Mouse (Mus musculus) embryonic facial prominence, embryonic 12.5 days (tissue): Measurements from ENCODE around the gene Vps52. TPM values are rescaled to one million over a fixed set of nuclear protein-coding genes. Genes with fewer than 3 reads are reported as not detected.

Experiments used
- ATAC-seq: fragments of 200-750 bp; cut with Nextera tagmentation; 2 replicates; pipeline ENCODE4 v1.8.0; 2017; ENCODE audit not compliant: insufficient number of reproducible peaks, insufficient read depth, low FRiP score, low TSS enrichment
- H3K27ac ChIP-seq: fragments of 300-500 bp; sonication (generic); 2 replicates; pipeline ENCODE4 v1.5.1; 2016; ENCODE audit warnings: mild to moderate bottlenecking
- H3K27me3 ChIP-seq: fragments of 300-500 bp; sonication (generic); 2 replicates; pipeline ENCODE4 v1.6.1; 2016; ENCODE audit warnings: mild to moderate bottlenecking, moderate library complexity
- H3K36me3 ChIP-seq: fragments of 300-500 bp; sonication (generic); 2 replicates; pipeline ENCODE4 v1.6.1; 2016; ENCODE audit warnings: mild to moderate bottlenecking
- H3K4me1 ChIP-seq: fragments of 300-500 bp; sonication (generic); 2 replicates; pipeline ENCODE4 v1.6.1; 2016
- H3K4me2 ChIP-seq: fragments of 300-500 bp; sonication (generic); replicated peaks from 2 replicates; pipeline ENCODE4 v1.6.1; 2016; ENCODE audit warnings: mild to moderate bottlenecking, moderate library complexity
- H3K4me3 ChIP-seq: fragments of 300-500 bp; sonication (generic); 2 replicates; pipeline ENCODE4 v1.5.1; 2016; ENCODE audit warnings: mild to moderate bottlenecking
- H3K9ac ChIP-seq: fragments of 300-500 bp; sonication (generic); 2 replicates; pipeline ENCODE4 v1.6.1; 2016; ENCODE audit warnings: mild to moderate bottlenecking, moderate library complexity
- H3K9me3 ChIP-seq: fragments of 300-500 bp; sonication (generic); 2 replicates; pipeline ENCODE4 v1.6.1; 2016; ENCODE audit warnings: mild to moderate bottlenecking, moderate library complexity
- WGBS: fragments of 180-500 bp; shearing (Covaris S2); methylation state at CpG from one replicate; pipeline ENCODE4 v1.1.7; 2016; 5-methylcytosine and 5-hydroxymethylcytosine counted together
- polyA plus RNA-seq: library from polyadenylated mRNA; unstranded; fragments of >200 nt; fragmentation: Nextera tagmentation; extraction: Ambion mirVana; gene quantifications from 2 replicates; pipeline ENCODE4 v1.2.1, GENCODE M21; 2016

Vps52 gene
- polyA plus RNA-seq, 1 experiment from 2014 or later: 55.2 TPM

- no peaks in the 10 kb centered on the region for H3K27me3 ChIP-seq
- no peak overlapping the region for H3K27ac ChIP-seq
- no peak overlapping the region for H3K4me2 ChIP-seq
- no peak overlapping the region for H3K9ac ChIP-seq
- H3K36me3 ChIP-seq: peaks cover 81% of the 10 kb centered on the region
- H3K4me1 ChIP-seq: no peaks in the 10 kb centered on the region
- 91% methylated on average over 7 of the region's 7 CpGs for WGBS
- no peaks in the 10 kb centered on the region for H3K9me3 ChIP-seq
- no peak overlapping the region for H3K4me3 ChIP-seq
- no peak for ATAC-seq
Observed at GRCm38 (mm10) chr17:33962876-33963275, 7.3 kb downstream of the Vps52 start.

- ATAC-seq: no peak
- no peak overlapping the region for H3K27ac ChIP-seq
- H3K4me3 ChIP-seq: no peak overlapping the region
- no peaks in the 10 kb centered on the region for H3K27me3 ChIP-seq
- no peak overlapping the region for H3K4me2 ChIP-seq
- 90% methylated on average over 17 of the region's 17 CpGs for WGBS
- H3K9ac ChIP-seq: no peak overlapping the region
- peaks cover 60% of the 10 kb centered on the region for H3K36me3 ChIP-seq
- 0 out of 2 replicates have a peak, but pooled peaks cover 2% of the 10 kb centered on the region for H3K9me3 ChIP-seq
- H3K4me1 ChIP-seq: no peaks in the 10 kb centered on the region
Observed at GRCm38 (mm10) chr17:33965082-33965845, 9.7 kb downstream of the Vps52 start.

GRCm38 (mm10) chr17:33965846-33966550 lies 10.4 kb downstream of the Vps52 start:
- Histone ChIP-seq H3K4me2 (no peak overlapping the region), H3K27me3 (no peaks in the 10 kb centered on the region), H3K9ac (no peak overlapping the region), H3K4me1 (no peaks in the 10 kb centered on the region), H3K9me3 (0 out of 2 replicates have a peak, but pooled peaks cover 2% of the 10 kb centered on the region), H3K27ac (no peak overlapping the region), H3K36me3 (peaks cover 55% of the 10 kb centered on the region), H3K4me3 (no peak overlapping the region)
- 86% methylated on average over 16 of the region's 16 CpGs for WGBS
- no peak; the same call in 1 of the 2 replicates for ATAC-seq

GRCm38 (mm10) chr17:33968489-33968888 lies 12.9 kb downstream of the Vps52 start:
- WGBS: 3% methylated on average over 9 of the region's 9 CpGs
- Histone ChIP-seq H3K9me3 (0 out of 2 replicates have a peak, but pooled peaks cover 2% of the 10 kb centered on the region), H3K27ac (no peak overlapping the region), H3K4me1 (no peaks in the 10 kb centered on the region), H3K9ac (no peak overlapping the region), H3K4me3 (no peak overlapping the region), H3K27me3 (no peaks in the 10 kb centered on the region), H3K4me2 (no peak overlapping the region), H3K36me3 (peaks cover 30% of the 10 kb centered on the region)
- peak; percentile 11; the same call in 1 of the 2 replicates for ATAC-seq

GRCm38 (mm10) chr17:33968927-33969326 lies 13.3 kb downstream of the Vps52 start:
- ATAC-seq: no peak
- Histone ChIP-seq H3K4me2 (no peak overlapping the region), H3K4me1 (no peaks in the 10 kb centered on the region), H3K36me3 (peaks cover 26% of the 10 kb centered on the region), H3K4me3 (no peak overlapping the region), H3K9me3 (0 out of 2 replicates have a peak, but pooled peaks cover 2% of the 10 kb centered on the region), H3K27ac (no peak overlapping the region), H3K9ac (no peak overlapping the region), H3K27me3 (no peaks in the 10 kb centered on the region)
- whole genome bisulfite sequencing: 28% methylated on average over 5 of the region's 5 CpGs

GRCm38 (mm10) chr17:33969394-33969793 lies 13.8 kb downstream of the Vps52 start:
- H3K36me3 ChIP-seq: peaks cover 23% of the 10 kb centered on the region
- H3K4me3 ChIP-seq: no peak overlapping the region
- no peaks in the 10 kb centered on the region for H3K27me3 ChIP-seq
- H3K4me2 ChIP-seq: no peak overlapping the region
- no peaks in the 10 kb centered on the region for H3K4me1 ChIP-seq
- 75% methylated on average over 4 of the region's 4 CpGs for WGBS
- no peak overlapping the region for H3K27ac ChIP-seq
- no peak for ATAC-seq
- H3K9ac ChIP-seq: no peak overlapping the region
- 0 out of 2 replicates have a peak, but pooled peaks cover 2% of the 10 kb centered on the region for H3K9me3 ChIP-seq

- Histone ChIP-seq H3K4me3 (no peak overlapping the region), H3K36me3 (no peaks in the 10 kb centered on the region), H3K27ac (no peak overlapping the region), H3K4me2 (no peak overlapping the region), H3K9me3 (0 out of 2 replicates have a peak, but pooled peaks cover 2% of the 10 kb centered on the region), H3K9ac (no peak overlapping the region), H3K27me3 (peaks cover 19% of the 10 kb centered on the region), H3K4me1 (no peaks in the 10 kb centered on the region)
- no peak for ATAC-seq
- WGBS: 16% methylated on average over 1 of the region's 1 CpGs
Observed at GRCm38 (mm10) chr17:33972691-33973090, 17.1 kb downstream of the Vps52 start.

GRCm38 (mm10) chr17:33973572-33973971 lies 18.0 kb downstream of the Vps52 start:
- Histone ChIP-seq H3K27ac (no peak overlapping the region), H3K9ac (no peak overlapping the region), H3K4me1 (0 out of 2 replicates have a peak, but pooled peaks cover 4% of the 10 kb centered on the region), H3K36me3 (no peaks in the 10 kb centered on the region), H3K4me3 (no peak overlapping the region), H3K4me2 (no peak overlapping the region), H3K27me3 (peaks cover 28% of the 10 kb centered on the region), H3K9me3 (0 out of 2 replicates have a peak, but pooled peaks cover 2% of the 10 kb centered on the region)
- WGBS: 61% methylated on average over 3 of the region's 3 CpGs
- ATAC-seq: no peak

- 2% methylated on average over 57 of the region's 57 CpGs for WGBS
Observed at GRCm38 (mm10) chr17:33977861-33978557, 22.4 kb downstream of the Vps52 start.

GRCm38 (mm10) chr17:33978631-33979031 lies 23.0 kb downstream of the Vps52 start:
- ATAC-seq: peak; percentile 36; the same call in 1 of the 2 replicates
- Histone ChIP-seq H3K9me3 (no peaks in the 10 kb centered on the region), H3K36me3 (no peaks in the 10 kb centered on the region), H3K4me3 (peak overlapping the region; percentile 34), H3K27ac (no peak overlapping the region), H3K4me1 (peaks cover 10% of the 10 kb centered on the region), H3K4me2 (peak overlapping the region; percentile 53), H3K27me3 (peaks cover 49% of the 10 kb centered on the region), H3K9ac (peak overlapping the region; percentile 36; the same call in 1 of the 2 replicates)
- WGBS: 0% methylated on average over 17 of the region's 17 CpGs

More at GRCm38 (mm10) chr17:33977861-33978557, 22.4 kb downstream of the Vps52 start:
- Histone ChIP-seq H3K4me2 (peak overlapping the region; percentile 53), H3K36me3 (no peaks in the 10 kb centered on the region), H3K9ac (peak overlapping the region; percentile 36), H3K4me1 (peaks cover 10% of the 10 kb centered on the region), H3K27ac (no peak overlapping the region), H3K9me3 (no peaks in the 10 kb centered on the region), H3K27me3 (peaks cover 49% of the 10 kb centered on the region), H3K4me3 (peak overlapping the region; percentile 34)
- no peak for ATAC-seq

GRCm38 (mm10) chr17:33979512-33980050 lies 24.0 kb downstream of the Vps52 start:
- Histone ChIP-seq H3K9ac (no peak overlapping the region), H3K4me1 (peaks cover 10% of the 10 kb centered on the region), H3K27ac (no peak overlapping the region), H3K4me3 (no peak overlapping the region), H3K4me2 (no peak overlapping the region), H3K27me3 (peaks cover 49% of the 10 kb centered on the region), H3K36me3 (no peaks in the 10 kb centered on the region), H3K9me3 (no peaks in the 10 kb centered on the region)
- WGBS: 69% methylated on average over 6 of the region's 6 CpGs
- no peak for ATAC-seq
